Mouse (Mus musculus): ENCODE measurements at regions not wholly inside any gene's neighbourhood (a gene's known extent, or its start where the extent isn't known, plus 50 kb on each side); places are given as distances from the start of the nearest gene placed in this dataset.

DNA sequence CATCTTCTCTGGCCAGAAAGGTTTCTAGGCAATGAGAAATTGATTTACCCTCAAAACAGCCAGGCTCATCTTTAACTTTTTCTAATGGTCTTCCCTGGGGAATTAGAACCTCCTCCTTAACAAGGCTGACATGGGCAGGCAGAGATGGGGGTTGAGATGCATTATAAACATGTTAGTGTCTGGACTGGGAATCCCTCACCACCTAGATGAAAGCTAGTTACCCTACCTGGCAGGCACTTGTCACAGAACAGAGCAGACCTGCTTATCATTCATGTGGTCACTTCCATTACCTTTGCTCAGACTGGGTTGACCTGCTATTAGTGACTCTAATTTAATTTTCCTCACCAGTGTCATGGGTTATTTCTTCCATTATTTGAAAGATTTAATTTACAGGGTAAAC lies 279.2 kb downstream of the Frk start:
- Histone ChIP-seq H3K4me2 (ENCODE audit: low read depth, low read length) (no peak overlapping the region), H3K27me3 (ENCODE audit: insufficient read depth, low read length) (no peaks in the 10 kb centered on the region), H3K9me3 (ENCODE audit: low read length) (no peaks in the 10 kb centered on the region), H3K4me1 (ENCODE audit: insufficient read depth, low read length) (no peaks in the 10 kb centered on the region), H3K4me3 (ENCODE audit: low read length) (no peak overlapping the region), H3K36me3 (ENCODE audit: insufficient read depth, low read length) (no peaks in the 10 kb centered on the region), H3K27ac (no peak overlapping the region), H3K9ac (replicated peaks; ENCODE audit: low read length) (no peak overlapping the region)
- no peak for TF ChIP-seq CTCF (IDR thresholded peaks at IDR 0.05; ENCODE audit: low read depth)
- ATAC-seq (no peak), DNase-seq (ENCODE audit: low spot score) (no peak)

- WGBS, result 40% methylated on average over 2 of the region's 2 CpGs
- no peaks in the 10 kb centered on the region for H3K27me3 ChIP-seq (ENCODE audit: insufficient read depth, low read length)
- ATAC-seq (peak; percentile 59), DNase-seq (ENCODE audit: low spot score) (peak; percentile 13)
- H3K4me3 ChIP-seq (ENCODE audit: low read length), result no peak overlapping the region
- no peaks in the 10 kb centered on the region for H3K4me1 ChIP-seq (ENCODE audit: insufficient read depth, low read length)
- no peak for TF ChIP-seq CTCF (IDR thresholded peaks at IDR 0.05; ENCODE audit: low read depth)
- no peak overlapping the region for H3K4me2 ChIP-seq (ENCODE audit: low read depth, low read length)
- H3K36me3 ChIP-seq (ENCODE audit: insufficient read depth, low read length), result no peaks in the 10 kb centered on the region
- H3K9ac ChIP-seq (replicated peaks; ENCODE audit: low read length), result no peak overlapping the region
- no peak overlapping the region for H3K27ac ChIP-seq
- no peaks in the 10 kb centered on the region for H3K9me3 ChIP-seq (ENCODE audit: low read length)
Measured at GRCm38 (mm10) chr10:34792099-34792498, 308.9 kb downstream of the Frk start.

DNA sequence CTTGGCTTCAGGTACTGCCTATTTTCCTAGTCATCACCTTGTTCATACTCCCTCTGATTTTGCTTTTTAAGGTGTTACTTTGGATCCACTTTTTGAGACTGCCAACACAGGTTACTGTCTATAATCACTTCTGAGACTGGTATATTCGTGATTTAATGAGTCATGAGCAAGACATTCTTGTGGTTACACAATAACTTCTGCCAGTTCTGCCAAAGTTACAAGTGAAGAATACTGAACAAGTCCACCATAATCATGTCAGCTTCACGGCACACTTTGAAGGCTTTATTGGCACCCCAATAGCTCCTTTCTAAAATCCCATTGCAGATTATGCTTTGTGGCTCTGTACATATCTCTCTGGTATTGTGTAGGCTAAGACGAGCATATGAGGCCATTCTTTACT lies 327.9 kb downstream of the Frk start:
- H3K27ac ChIP-seq, result no peak overlapping the region
- no peaks in the 10 kb centered on the region for H3K9me3 ChIP-seq (ENCODE audit: low read length)

DNA sequence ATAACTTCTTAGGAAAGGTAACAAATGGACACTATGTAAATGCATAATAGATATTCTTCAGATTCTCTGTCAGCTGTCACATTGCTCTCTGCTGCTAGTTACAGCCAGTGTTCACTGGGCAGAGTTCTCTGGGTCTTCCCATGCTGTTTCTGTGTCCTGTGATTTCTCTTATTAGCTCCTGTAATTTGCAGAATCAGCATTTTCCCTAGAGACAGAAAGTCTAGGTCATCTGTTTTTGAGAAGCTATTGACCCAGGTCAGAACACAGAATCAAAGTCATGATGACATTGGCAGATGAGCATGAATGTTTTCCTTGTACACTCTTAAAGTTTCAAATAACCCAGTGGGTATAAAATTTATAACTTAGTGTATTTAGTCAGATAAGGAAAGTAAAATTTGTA lies 340.9 kb downstream of the Frk start:
- H3K4me3 ChIP-seq (ENCODE audit: low read length), result no peak overlapping the region
- H3K27ac ChIP-seq, result no peak overlapping the region
- TF ChIP-seq CTCF (IDR thresholded peaks at IDR 0.05; ENCODE audit: low read depth), result no peak
- no peaks in the 10 kb centered on the region for H3K9me3 ChIP-seq (ENCODE audit: low read length)
- DNase-seq (ENCODE audit: low spot score) (no peak), ATAC-seq (no peak)
- H3K36me3 ChIP-seq (ENCODE audit: insufficient read depth, low read length), result no peaks in the 10 kb centered on the region
- H3K9ac ChIP-seq (replicated peaks; ENCODE audit: low read length), result no peak overlapping the region
- H3K4me2 ChIP-seq (ENCODE audit: low read depth, low read length), result no peak overlapping the region
- H3K27me3 ChIP-seq (ENCODE audit: insufficient read depth, low read length), result no peaks in the 10 kb centered on the region
- H3K4me1 ChIP-seq (ENCODE audit: insufficient read depth, low read length), result no peaks in the 10 kb centered on the region

More for the DNA sequence above, 327.9 kb downstream of the Frk start:
- H3K27me3 ChIP-seq (ENCODE audit: insufficient read depth, low read length), result no peaks in the 10 kb centered on the region
- WGBS, result 88% methylated on average over 3 of the region's 3 CpGs
- ATAC-seq, result no peak
- H3K4me1 ChIP-seq (ENCODE audit: insufficient read depth, low read length), result no peaks in the 10 kb centered on the region
- no peak overlapping the region for H3K4me2 ChIP-seq (ENCODE audit: low read depth, low read length)
- H3K9ac ChIP-seq (replicated peaks; ENCODE audit: low read length), result no peak overlapping the region
- no peak for DNase-seq (ENCODE audit: low spot score)
- TF ChIP-seq CTCF (IDR thresholded peaks at IDR 0.05; ENCODE audit: low read depth), result no peak
- H3K4me3 ChIP-seq (ENCODE audit: low read length), result no peak overlapping the region
- H3K36me3 ChIP-seq (ENCODE audit: insufficient read depth, low read length), result no peaks in the 10 kb centered on the region

DNA sequence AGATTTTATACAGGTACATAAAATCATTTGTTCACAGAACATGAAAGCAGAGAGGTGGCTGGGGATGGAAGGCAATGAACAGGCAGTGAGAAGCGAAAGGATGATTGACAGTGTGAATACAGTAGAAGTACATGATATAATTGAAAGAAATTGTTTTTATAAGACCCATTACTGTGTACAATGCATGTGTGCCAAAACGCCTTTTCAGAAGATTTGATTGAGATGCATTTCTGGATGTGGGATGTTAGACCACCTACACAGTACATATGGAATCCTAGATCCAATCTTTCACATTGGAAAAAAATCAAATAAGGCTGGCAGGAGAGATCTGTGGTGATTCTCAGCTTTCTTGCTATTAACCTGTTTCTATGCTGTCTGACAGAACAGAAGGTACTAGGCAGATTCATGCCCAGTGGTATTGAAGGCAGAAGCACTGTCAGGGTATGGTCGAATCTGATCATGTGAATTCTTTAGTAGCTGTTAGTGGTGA lies 358.9 kb downstream of the Frk start:
- DNase-seq (ENCODE audit: low spot score) (no peak), ATAC-seq (no peak)
- Histone ChIP-seq H3K27ac (no peak overlapping the region), H3K9ac (replicated peaks; ENCODE audit: low read length) (no peak overlapping the region), H3K4me2 (ENCODE audit: low read depth, low read length) (no peak overlapping the region), H3K4me1 (ENCODE audit: insufficient read depth, low read length) (no peaks in the 10 kb centered on the region), H3K9me3 (ENCODE audit: low read length) (no peaks in the 10 kb centered on the region), H3K27me3 (ENCODE audit: insufficient read depth, low read length) (no peaks in the 10 kb centered on the region), H3K36me3 (ENCODE audit: insufficient read depth, low read length) (no peaks in the 10 kb centered on the region), H3K4me3 (ENCODE audit: low read length) (no peak overlapping the region)
- WGBS, result 84% methylated on average over 3 of the region's 3 CpGs
- TF ChIP-seq CTCF (IDR thresholded peaks at IDR 0.05; ENCODE audit: low read depth), result no peak

DNA sequence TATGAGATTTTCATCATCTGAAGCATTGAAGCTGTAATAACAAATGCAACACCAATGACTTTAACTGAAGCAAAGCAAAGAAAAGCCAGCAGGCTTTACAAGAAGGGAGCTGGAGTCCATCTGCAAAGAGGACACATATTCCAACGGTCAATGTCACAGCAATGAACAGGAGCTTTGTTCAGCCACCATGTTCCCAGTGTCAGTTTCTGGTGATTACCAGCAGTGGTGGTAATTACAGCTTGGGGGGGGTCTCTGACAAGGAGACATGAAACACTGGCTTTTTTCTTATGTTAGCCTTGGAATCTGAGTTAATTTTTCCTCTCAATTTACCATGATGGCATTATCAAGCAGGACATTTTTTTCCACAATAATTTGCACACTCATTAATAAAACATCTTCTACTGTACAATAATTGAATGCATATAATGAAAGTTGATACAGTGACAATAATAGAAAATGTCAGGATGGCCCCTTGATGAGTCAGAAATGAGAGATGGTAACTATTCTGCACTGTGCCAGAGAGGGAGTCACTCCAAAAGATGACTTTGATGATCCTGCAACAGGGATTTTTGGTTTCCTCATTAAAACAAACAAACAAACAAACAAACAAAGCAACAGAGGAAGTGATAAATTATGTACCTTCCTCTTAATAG lies 373.4 kb downstream of the Frk start:
- DNase-seq (ENCODE audit: low spot score) (peak; percentile 2), ATAC-seq (no peak)
- H3K9ac ChIP-seq (replicated peaks; ENCODE audit: low read length), result no peak overlapping the region
- WGBS, result 34% methylated on average over 1 of the region's 1 CpGs
- H3K36me3 ChIP-seq (ENCODE audit: insufficient read depth, low read length), result no peaks in the 10 kb centered on the region
- TF ChIP-seq CTCF (IDR thresholded peaks at IDR 0.05; ENCODE audit: low read depth), result no peak
- no peaks in the 10 kb centered on the region for H3K27me3 ChIP-seq (ENCODE audit: insufficient read depth, low read length)
- no peak overlapping the region for H3K4me2 ChIP-seq (ENCODE audit: low read depth, low read length)
- H3K27ac ChIP-seq, result no peak overlapping the region
- no peaks in the 10 kb centered on the region for H3K9me3 ChIP-seq (ENCODE audit: low read length)
- no peak overlapping the region for H3K4me3 ChIP-seq (ENCODE audit: low read length)
- no peaks in the 10 kb centered on the region for H3K4me1 ChIP-seq (ENCODE audit: insufficient read depth, low read length)

GRCm38 (mm10) chr10:34862693-34863092 lies 379.5 kb downstream of the Frk start:
- no peak overlapping the region for H3K9ac ChIP-seq (replicated peaks; ENCODE audit: low read length)
- H3K36me3 ChIP-seq (ENCODE audit: insufficient read depth, low read length), result no peaks in the 10 kb centered on the region
- H3K4me1 ChIP-seq (ENCODE audit: insufficient read depth, low read length), result no peaks in the 10 kb centered on the region
- H3K27me3 ChIP-seq (ENCODE audit: insufficient read depth, low read length), result no peaks in the 10 kb centered on the region
- H3K9me3 ChIP-seq (ENCODE audit: low read length), result no peaks in the 10 kb centered on the region
- 67% methylated on average over 1 of the region's 1 CpGs for WGBS
- ATAC-seq (no peak), DNase-seq (ENCODE audit: low spot score) (no peak)
- no peak for TF ChIP-seq CTCF (IDR thresholded peaks at IDR 0.05; ENCODE audit: low read depth)
- no peak overlapping the region for H3K27ac ChIP-seq
- H3K4me2 ChIP-seq (ENCODE audit: low read depth, low read length), result no peak overlapping the region
- H3K4me3 ChIP-seq (ENCODE audit: low read length), result no peak overlapping the region

Data from hindbrain, postnatal 0 days (tissue).